Mouse (Mus musculus): Measurements from ENCODE around the gene Polr2a.

- peak; percentile 76 for TF ChIP-seq CTCF (IDR thresholded peaks at IDR 0.05)
- TF ChIP-seq EP300 (IDR thresholded peaks at IDR 0.05): no peak
These were observed 43.0 kb downstream of the Polr2a start for GRCm38 (mm10) chr11:69715482-69715881.

All from lung, postnatal 0 days (tissue).